In genomic region chr7:34122987-34123720, GRCm38 (mm10) we compare ENCODE assay signal across 13 mouse cellular contexts. TPM values are rescaled to one million over a fixed set of nuclear protein-coding genes. Genes with fewer than 3 reads are reported as not detected.
DNase-seq lines count a peak whose midpoint lies in the region; ATAC-seq and TF ChIP-seq lines count a peak whose summit lies in the region.
"Had no signal": no experiment of that assay in that cellular context is flagged by ENCODE, and none has a peak within 500 bp of the region (broad histone marks: within the 10 kb centered on the region; RNA-seq: fewer than 3 reads in every experiment).

No protein-coding gene starts in this region.

- H3K9ac ChIP-seq in heart, postnatal 0 days (replicated peaks; ENCODE audit: low read depth, low read length) = no peak overlapping the region
- H3K9ac ChIP-seq in midbrain, embryonic 13.5 days (replicated peaks) = no peak overlapping the region
- H3K9ac ChIP-seq in midbrain, embryonic 11.5 days (ENCODE audit: low read length) = no peak overlapping the region
- no peak overlapping the region for H3K9ac ChIP-seq in forebrain, postnatal 0 days

- no peaks in the 10 kb centered on the region for H3K27me3 ChIP-seq in heart, postnatal 0 days (ENCODE audit: control insufficient read depth, insufficient read depth, low read length)
- no peaks in the 10 kb centered on the region for H3K27me3 ChIP-seq in midbrain, embryonic 13.5 days
- no peaks in the 10 kb centered on the region for H3K27me3 ChIP-seq in midbrain, embryonic 11.5 days (ENCODE audit: control insufficient read depth, insufficient read depth, low read length)
- no peaks in the 10 kb centered on the region for H3K27me3 ChIP-seq in forebrain, postnatal 0 days (ENCODE audit: insufficient read depth, low read length)

- peak; percentile 6 for DNase-seq in heart, postnatal 0 days (ENCODE audit: low spot score)
- no peak for DNase-seq in heart, adult 8-10 months (ENCODE audit: low spot score)
- no peak for DNase-seq in midbrain, embryonic 11.5 days (ENCODE audit: low spot score, missing footprints)
- peak; percentile 42 for DNase-seq in forebrain, postnatal 0 days
- DNase-seq in retina, postnatal 1 day = peak; percentile 57
- no peak for DNase-seq in ovary, postnatal 36 days (ENCODE audit: low spot score)
- no peak for DNase-seq in lung, postnatal 14 days

- H3K4me3 ChIP-seq in heart, postnatal 0 days (ENCODE audit: low read depth, low read length) = no peak overlapping the region
- no peak overlapping the region for H3K4me3 ChIP-seq in midbrain, embryonic 13.5 days (replicated peaks)
- H3K4me3 ChIP-seq in midbrain, embryonic 11.5 days (ENCODE audit: low read depth, low read length) = no peak overlapping the region
- no peak overlapping the region for H3K4me3 ChIP-seq in forebrain, postnatal 0 days (ENCODE audit: low read depth, low read length)

- WGBS in heart, postnatal 0 days = 82% methylated on average over 6 of the region's 6 CpGs
- WGBS in midbrain, embryonic 13.5 days = 88% methylated on average over 6 of the region's 6 CpGs
- WGBS in midbrain, embryonic 11.5 days = 87% methylated on average over 6 of the region's 6 CpGs
- WGBS in forebrain, postnatal 0 days = 82% methylated on average over 6 of the region's 6 CpGs

- H3K9me3 ChIP-seq in heart, postnatal 0 days (replicated peaks; ENCODE audit: control insufficient read depth, low read length) = no peaks in the 10 kb centered on the region
- no peaks in the 10 kb centered on the region for H3K9me3 ChIP-seq in midbrain, embryonic 13.5 days
- H3K9me3 ChIP-seq in midbrain, embryonic 11.5 days (ENCODE audit: control insufficient read depth, low read length) = peaks cover 5% of the 10 kb centered on the region; the same call in 1 of the 2 replicates
- H3K9me3 ChIP-seq in forebrain, postnatal 0 days (ENCODE audit: low read length) = no peaks in the 10 kb centered on the region
- H3K9me3 ChIP-seq: G1E had no signal

- H3K4me1 ChIP-seq in heart, postnatal 0 days (ENCODE audit: control insufficient read depth, insufficient read depth) = no peaks in the 10 kb centered on the region
- no peaks in the 10 kb centered on the region for H3K4me1 ChIP-seq in midbrain, embryonic 13.5 days (replicated peaks)
- H3K4me1 ChIP-seq in midbrain, embryonic 11.5 days (ENCODE audit: control insufficient read depth, insufficient read depth, low read length) = no peaks in the 10 kb centered on the region
- no peaks in the 10 kb centered on the region for H3K4me1 ChIP-seq in forebrain, postnatal 0 days (ENCODE audit: insufficient read depth)

- no peak overlapping the region for H3K4me2 ChIP-seq in heart, postnatal 0 days (ENCODE audit: low read depth, low read length)
- no peak overlapping the region for H3K4me2 ChIP-seq in midbrain, embryonic 13.5 days (replicated peaks)
- H3K4me2 ChIP-seq in midbrain, embryonic 11.5 days = no peak overlapping the region
- H3K4me2 ChIP-seq in forebrain, postnatal 0 days (ENCODE audit: low read depth) = no peak overlapping the region

- no peak overlapping the region for H3K27ac ChIP-seq in heart, postnatal 0 days (ENCODE audit: low read depth)
- no peak overlapping the region for H3K27ac ChIP-seq in midbrain, embryonic 13.5 days
- H3K27ac ChIP-seq in midbrain, embryonic 11.5 days (ENCODE audit: low read depth, low read length) = no peak overlapping the region
- no peak overlapping the region for H3K27ac ChIP-seq in forebrain, postnatal 0 days (ENCODE audit: low read depth, low read length)

- no peak for ATAC-seq in heart, postnatal 0 days (ENCODE audit: insufficient read depth, low read depth)
- peak; percentile 53 for ATAC-seq in midbrain, embryonic 13.5 days
- ATAC-seq in midbrain, embryonic 11.5 days (ENCODE audit: low FRiP score) = no peak
- ATAC-seq in forebrain, postnatal 0 days = peak; percentile 70

- peaks cover 7% of the 10 kb centered on the region for H3K36me3 ChIP-seq in heart, postnatal 0 days (replicated peaks; ENCODE audit: control insufficient read depth, insufficient read depth, low read length)
- H3K36me3 ChIP-seq in midbrain, embryonic 13.5 days = peaks cover 12% of the 10 kb centered on the region
- no peaks in the 10 kb centered on the region for H3K36me3 ChIP-seq in midbrain, embryonic 11.5 days (ENCODE audit: control insufficient read depth, insufficient read depth, low read length)
- H3K36me3 ChIP-seq in forebrain, postnatal 0 days (ENCODE audit: insufficient read depth) = no peaks in the 10 kb centered on the region
- H3K36me3 ChIP-seq: G1E had no signal

- TF ChIP-seq EP300 in heart, postnatal 0 days (IDR thresholded peaks at IDR 0.05; ENCODE audit: low read depth) = no peak

- peak; percentile 49 for TF ChIP-seq CTCF in heart, postnatal 0 days (IDR thresholded peaks at IDR 0.05; ENCODE audit: low read depth)
- peak; percentile 60 for TF ChIP-seq CTCF in forebrain, postnatal 0 days (IDR thresholded peaks at IDR 0.05; ENCODE audit: low read depth)

RNA-seq across cellular contexts. Expression of gene Wtip, which starts 9.9 kb away (rescaled TPM):
- 39.3 and 55.5 TPM in 2 replicates for total RNA-seq in heart, postnatal 0 days (2014; rRNA removed; ENCODE audit: low replicate concordance)
- 1.9 and 2.2 TPM in 2 replicates for polyA plus RNA-seq in heart, postnatal 0 days (2015; fragmentation: Nextera tagmentation; extraction: Ambion mirVana)
- 1 to 10 TPM; 6.2 to 9.5 (median 8.8) TPM for total RNA-seq in heart, adult 8-10 months (2022)
- polyA plus RNA-seq in midbrain, embryonic 13.5 days (2015; fragmentation: Nextera tagmentation; extraction: Ambion mirVana) = 3.4 and 4.3 TPM in 2 replicates
- 2.7 and 2.9 TPM in 2 replicates for polyA plus RNA-seq in midbrain, embryonic 11.5 days (2014; fragmentation: Nextera tagmentation; extraction: Ambion mirVana)
- total RNA-seq in forebrain, postnatal 0 days (2014; rRNA removed) = 36.8 and 42.1 TPM in 2 replicates
- 2.6 and 3.4 TPM in 2 replicates for polyA plus RNA-seq in forebrain, postnatal 0 days (2015; fragmentation: Nextera tagmentation; extraction: Ambion mirVana)
- total RNA-seq: G1E had no signal
- polyA plus RNA-seq: G1E had no signal

RNA-seq across cellular contexts. Expression of gene Scgb1b30, which starts 27.9 kb away (rescaled TPM):
- not detected in 2 replicates for total RNA-seq in heart, postnatal 0 days (2014; rRNA removed; ENCODE audit: low replicate concordance)
- polyA plus RNA-seq in heart, postnatal 0 days (2015; fragmentation: Nextera tagmentation; extraction: Ambion mirVana) = not detected in 2 replicates
- total RNA-seq in heart, adult 8-10 months (2022) = not detected
- not detected in 2 replicates for polyA plus RNA-seq in midbrain, embryonic 13.5 days (2015; fragmentation: Nextera tagmentation; extraction: Ambion mirVana)
- polyA plus RNA-seq in midbrain, embryonic 11.5 days (2014; fragmentation: Nextera tagmentation; extraction: Ambion mirVana) = not detected in 2 replicates
- not detected in 2 replicates for total RNA-seq in forebrain, postnatal 0 days (2014; rRNA removed)
- not detected in 2 replicates for polyA plus RNA-seq in forebrain, postnatal 0 days (2015; fragmentation: Nextera tagmentation; extraction: Ambion mirVana)
- total RNA-seq: G1E; liver, adult 2 months had no signal
- polyA plus RNA-seq: G1E; heart, embryonic 14.5 days; kidney, embryonic 14.5 days; liver, adult 2 months; urinary bladder, adult 2 months had no signal

RNA-seq across cellular contexts. Expression of gene Uba2, which starts 46.2 kb away (rescaled TPM):
- total RNA-seq in heart, postnatal 0 days (2014; rRNA removed; ENCODE audit: low replicate concordance) = 54.8 and 57.3 TPM in 2 replicates
- polyA plus RNA-seq in heart, postnatal 0 days (2015; fragmentation: Nextera tagmentation; extraction: Ambion mirVana) = 55.7 and 59.3 TPM in 2 replicates
- 10 to 100 TPM; 26.8 to 32.8 (median 29.9) TPM for total RNA-seq in heart, adult 8-10 months (2022)
- polyA plus RNA-seq in midbrain, embryonic 13.5 days (2015; fragmentation: Nextera tagmentation; extraction: Ambion mirVana) = 215 and 224 TPM in 2 replicates
- polyA plus RNA-seq in midbrain, embryonic 11.5 days (2014; fragmentation: Nextera tagmentation; extraction: Ambion mirVana) = 273 and 283 TPM in 2 replicates
- 179 and 196 TPM in 2 replicates for total RNA-seq in forebrain, postnatal 0 days (2014; rRNA removed)
- polyA plus RNA-seq in forebrain, postnatal 0 days (2015; fragmentation: Nextera tagmentation; extraction: Ambion mirVana) = 109 and 123 TPM in 2 replicates

Comparison
In these comparisons a context has a peak if more than half of its experiments do, and no peak if none do; other contexts are left out.
1. ATAC-seq: peak in midbrain, embryonic 13.5 days (single experiment) and forebrain, postnatal 0 days (single experiment); none in heart, postnatal 0 days (single experiment) and midbrain, embryonic 11.5 days (single experiment).
2. DNase-seq: peak in heart, postnatal 0 days (single experiment), forebrain, postnatal 0 days (single experiment) and retina, postnatal 1 day (single experiment); none in heart, adult 8-10 months (single experiment), midbrain, embryonic 11.5 days (single experiment), ovary, postnatal 36 days (single experiment) and lung, postnatal 14 days (single experiment).